Mouse (Mus musculus) spleen, adult 2 months (tissue): ENCODE measurements around the gene U2af1. TPM values are rescaled to one million over a fixed set of nuclear protein-coding genes. Genes with fewer than 3 reads are reported as not detected.
"Not testable (repeated sequence)": the region's sequence is repeated elsewhere in the genome, so short reads cannot be mapped to it uniquely, and the experiment has no call there.

ENCODE experiments used
- DNase-seq, 2 experiments: peaks; one replicate each; pipeline versions ENCODE4 v3.0.0 to v3.0.0-alpha.2; 2012 to 2021; ENCODE audit warnings: low spot score in 2 of 2, low read depth in 1 of 2
- H3K27ac ChIP-seq: fragments of 200-500 bp; 2 replicates; pipeline ENCODE4 v1.5.1; 2012; ENCODE audit warnings: low read length, inconsistent platforms; ENCODE audit not compliant: insufficient read depth
- H3K27me3 ChIP-seq: fragments of 200-500 bp; 2 replicates; pipeline ENCODE4 v1.6.1; 2012; ENCODE audit warnings: mild to moderate bottlenecking, moderate library complexity, low read length, inconsistent platforms; ENCODE audit not compliant: control insufficient read depth, insufficient read depth
- H3K36me3 ChIP-seq: fragments of 200-500 bp; 2 replicates; pipeline ENCODE4 v1.6.1; 2012; ENCODE audit warnings: mild to moderate bottlenecking, low read length, inconsistent platforms; ENCODE audit not compliant: control insufficient read depth, insufficient read depth
- H3K4me1 ChIP-seq: fragments of 200-500 bp; 2 replicates; pipeline ENCODE4 v1.6.1; 2011; ENCODE audit warnings: inconsistent platforms; ENCODE audit not compliant: control insufficient read depth, insufficient read depth, insufficient read length
- H3K4me3 ChIP-seq: fragments of 200-500 bp; 2 replicates; pipeline ENCODE4 v1.5.1; 2011; ENCODE audit warnings: mild to moderate bottlenecking, inconsistent platforms; ENCODE audit not compliant: insufficient read depth, insufficient read length; ENCODE audit errors: extremely low read depth
- CTCF ChIP-seq: fragments of 200-500 bp; IDR thresholded peaks from 2 replicates; pipeline ENCODE4 v1.5.1; 2011; ENCODE audit warnings: mild to moderate bottlenecking, inconsistent platforms; ENCODE audit not compliant: insufficient read depth, insufficient read length, insufficient replicate concordance; ENCODE audit errors: extremely low read depth
- POLR2A ChIP-seq: fragments of 200-500 bp; IDR thresholded peaks from 2 replicates; pipeline ENCODE4 v1.6.1; 2011; ENCODE audit warnings: low read depth, low read length, inconsistent platforms
- WGBS: fragments of 180-500 bp; shearing (Covaris S2); methylation state at CpG from one replicate; pipeline ENCODE4 v1.1.7; 2018; 5-methylcytosine and 5-hydroxymethylcytosine counted together
- polyA plus RNA-seq: library from polyadenylated mRNA; depleted of rRNA; stranded (reverse); fragments of >200 nt; gene quantifications from 2 replicates; pipeline ENCODE4 v1.2.3, GENCODE M21; 2012

The U2af1 gene
- polyA plus RNA-seq, 1 experiment: 36.2 TPM

GRCm38 (mm10) chr17:31631081-31631800 is 27.5 kb downstream of the U2af1 start:
- peaks cover 4% of the 10 kb centered on the region for H3K27me3 ChIP-seq
- DNase-seq: no peak
- TF ChIP-seq POLR2A (no peak), CTCF (no peak)
- no peak overlapping the region for H3K4me3 ChIP-seq
- WGBS: 77% methylated on average over 10 of the region's 10 CpGs
- no peaks in the 10 kb centered on the region for H3K36me3 ChIP-seq
- H3K27ac ChIP-seq: no peak overlapping the region
- no peaks in the 10 kb centered on the region for H3K4me1 ChIP-seq

GRCm38 (mm10) chr17:31627961-31628360 is 30.7 kb downstream of the U2af1 start:
- DNase-seq: no peak
- 92% methylated on average over 2 of the region's 2 CpGs for WGBS
- no peak overlapping the region for H3K27ac ChIP-seq

GRCm38 (mm10) chr17:31623101-31623500 is 35.6 kb downstream of the U2af1 start:
- 98% methylated on average over 4 of the region's 4 CpGs for WGBS
- DNase-seq: no peak

More at GRCm38 (mm10) chr17:31627961-31628360, 30.7 kb downstream of the U2af1 start:
- H3K27me3 ChIP-seq: no peaks in the 10 kb centered on the region
- no peak overlapping the region for H3K4me3 ChIP-seq
- H3K36me3 ChIP-seq: no peaks in the 10 kb centered on the region
- no peaks in the 10 kb centered on the region for H3K4me1 ChIP-seq
- TF ChIP-seq POLR2A (no peak), CTCF (no peak)

GRCm38 (mm10) chr17:31613086-31613755 is 45.5 kb downstream of the U2af1 start:
- 73% methylated on average over 4 of the region's 4 CpGs for WGBS
- Histone ChIP-seq H3K4me3 (no peak overlapping the region), H3K36me3 (no peaks in the 10 kb centered on the region), H3K4me1 (no peaks in the 10 kb centered on the region), H3K27me3 (no peaks in the 10 kb centered on the region), H3K27ac (no peak overlapping the region)
- TF ChIP-seq CTCF (no peak), POLR2A (no peak)
- no peak for DNase-seq

More at GRCm38 (mm10) chr17:31623101-31623500, 35.6 kb downstream of the U2af1 start:
- no peak overlapping the region for H3K4me3 ChIP-seq
- H3K27me3 ChIP-seq: no peaks in the 10 kb centered on the region
- no peaks in the 10 kb centered on the region for H3K4me1 ChIP-seq
- no peak overlapping the region for H3K27ac ChIP-seq
- TF ChIP-seq POLR2A (no peak), CTCF (no peak)
- no peaks in the 10 kb centered on the region for H3K36me3 ChIP-seq

- H3K4me3 ChIP-seq: no peak overlapping the region
- WGBS: 98% methylated on average over 3 of the region's 3 CpGs
- H3K27me3 ChIP-seq: no peaks in the 10 kb centered on the region
- TF ChIP-seq POLR2A (no peak), CTCF (no peak)
- no peaks in the 10 kb centered on the region for H3K4me1 ChIP-seq
- H3K36me3 ChIP-seq: peaks cover 5% of the 10 kb centered on the region
- no peak overlapping the region for H3K27ac ChIP-seq
- DNase-seq: no peak
Observed at GRCm38 (mm10) chr17:31609895-31610294, 48.8 kb downstream of the U2af1 start.

GRCm38 (mm10) chr17:31609173-31609572 is 49.5 kb downstream of the U2af1 start:
- not testable (repeated sequence) for DNase-seq, H3K27me3 ChIP-seq, H3K36me3 ChIP-seq, H3K27ac ChIP-seq, H3K4me1 ChIP-seq, H3K4me3 ChIP-seq
- WGBS: 96% methylated on average over 3 of the region's 3 CpGs
